Mouse (Mus musculus): ENCODE results near the gene Dhrs13.

DNA sequence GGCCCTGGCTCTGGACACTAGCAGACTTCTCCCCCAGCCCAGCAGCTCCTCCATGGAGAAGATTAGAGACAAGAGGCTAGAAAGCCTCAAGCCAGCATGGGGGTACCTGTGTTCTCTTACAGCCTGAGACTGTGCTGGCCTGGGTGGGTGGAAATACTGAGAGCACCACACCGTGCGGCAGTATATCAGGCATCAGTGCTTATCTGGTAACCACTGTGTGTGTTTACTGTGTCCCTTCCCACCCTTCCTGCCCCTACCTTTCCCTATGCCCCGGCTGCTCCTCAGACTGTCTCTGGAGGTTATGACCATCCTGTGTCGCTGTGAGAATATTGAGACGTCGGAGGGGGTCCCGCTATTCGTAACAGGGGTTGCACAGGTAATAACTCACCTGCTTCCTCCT lies 21.0 kb downstream of the Dhrs13 start:
- TF ChIP-seq POLR2A (IDR thresholded peaks at IDR 0.05; ENCODE audit: borderline replicate concordance, control insufficient read depth, low read depth, low read length) (no peak), CTCF (IDR thresholded peaks at IDR 0.05; ENCODE audit: control insufficient read depth, insufficient read depth, low read length) (no peak)

Data from bone marrow, adult 2 months (tissue).